Mouse (Mus musculus): ENCODE results near the gene Tmem30b. TPM values are rescaled to one million over a fixed set of nuclear protein-coding genes. Genes with fewer than 3 reads are reported as not detected.

Gene Tmem30b
- total RNA-seq, 1 experiment: 3.4 TPM

DNA sequence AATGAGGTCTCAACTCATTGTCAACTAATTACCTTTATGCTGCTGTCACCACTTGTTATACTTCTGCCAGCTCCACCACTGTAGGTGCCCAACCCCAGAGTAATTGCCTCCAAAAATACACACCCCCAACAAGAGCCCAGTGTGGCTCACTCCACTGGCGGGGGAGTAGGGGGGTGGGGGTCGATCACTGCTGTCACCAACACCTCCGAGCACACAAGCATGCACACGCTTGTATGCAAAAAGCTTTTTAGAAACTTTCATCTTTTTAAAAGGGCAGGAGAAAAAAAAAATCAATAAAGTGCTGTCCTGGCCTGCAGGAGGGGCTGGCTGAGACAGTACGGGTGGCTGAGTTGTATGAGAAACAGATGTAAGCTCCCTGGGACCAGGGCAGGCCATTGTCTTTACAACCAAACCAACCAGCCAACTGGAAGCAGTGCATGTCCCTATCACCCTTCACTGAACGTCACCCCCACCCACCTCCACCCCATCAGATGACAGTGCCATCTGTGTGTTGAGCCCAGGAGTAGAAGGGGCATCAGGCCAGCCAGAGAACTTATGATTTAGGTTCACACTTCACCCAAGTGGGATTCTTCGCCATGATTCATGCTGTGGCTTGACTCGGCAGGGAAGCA lies 20.8 kb downstream of the Tmem30b start:
- Histone ChIP-seq H3K4me3 (ENCODE audit: insufficient read depth in 1 of 2, low read depth in 1 of 2, low read length in 2 of 2, poor library complexity in 1 of 2, severe bottlenecking in 1 of 2) (no peak overlapping the region), H3K4me1 (ENCODE audit: control insufficient read depth in 2 of 2, insufficient read depth in 2 of 2, low read length in 2 of 2, poor library complexity in 1 of 2) (no peaks in the 10 kb centered on the region)

DNA sequence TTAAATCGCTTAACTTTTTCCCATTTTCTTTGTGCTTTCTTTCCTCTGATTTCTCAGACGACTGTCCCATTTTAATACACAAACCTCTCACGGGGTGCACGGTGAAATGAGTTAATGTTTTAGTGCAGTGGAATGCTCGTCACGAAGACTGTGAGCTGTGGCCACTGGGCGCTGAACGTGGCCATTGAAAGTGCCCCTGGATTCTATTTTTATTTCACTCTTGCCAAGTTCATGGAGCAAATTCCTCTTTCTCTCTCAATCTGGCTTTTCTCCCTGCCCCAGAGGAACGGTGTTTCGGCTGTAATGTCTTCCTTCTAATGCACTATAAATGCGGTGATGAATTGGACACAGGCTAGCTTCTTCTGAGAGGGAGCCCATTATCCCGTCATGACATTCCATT lies 23.1 kb downstream of the Tmem30b start:
- no peak for TF ChIP-seq ZNF384 (IDR thresholded peaks at IDR 0.05; ENCODE audit: low read depth, low read length)
- TF ChIP-seq CHD2 (IDR thresholded peaks at IDR 0.05; ENCODE audit: low read depth, low read length): no peak
- TF ChIP-seq ZC3H11A (IDR thresholded peaks at IDR 0.05; ENCODE audit: borderline replicate concordance, low read depth, low read length): no peak
- TF ChIP-seq HCFC1 (IDR thresholded peaks at IDR 0.05; ENCODE audit: borderline replicate concordance, insufficient read depth, low read length): no peak
- no peak for TF ChIP-seq MAFK (IDR thresholded peaks at IDR 0.05; ENCODE audit: insufficient read depth, low read depth, low read length)
- Histone ChIP-seq H3K9ac (ENCODE audit: insufficient read depth, low read depth, low read length, poor library complexity, severe bottlenecking) (no peak overlapping the region), H3K9me3 (ENCODE audit: control insufficient read depth, insufficient read depth, low read depth, low read length) (no peaks in the 10 kb centered on the region), H3K4me1 (ENCODE audit: control insufficient read depth in 2 of 2, insufficient read depth in 2 of 2, low read length in 2 of 2, poor library complexity in 1 of 2) (no peaks in the 10 kb centered on the region), H3K27ac (ENCODE audit: insufficient read depth, low read depth, low read length, poor library complexity, severe bottlenecking) (no peak overlapping the region), H3K4me3 (ENCODE audit: insufficient read depth in 1 of 2, low read depth in 1 of 2, low read length in 2 of 2, poor library complexity in 1 of 2, severe bottlenecking in 1 of 2) (no peak overlapping the region), H3K36me3 (ENCODE audit: control insufficient read depth, insufficient read depth, low read length, poor library complexity, severe bottlenecking) (no peaks in the 10 kb centered on the region)
- in situ Hi-C loops (cut with MboI; ENCODE audit: low sequenced_read_pairs in 2 of 2, unreplicated experiment in 2 of 2): no loop called here
- DNase-seq (ENCODE audit: low read depth, low spot score): no peak

More for the DNA sequence above, 20.8 kb downstream of the Tmem30b start:
- H3K27ac ChIP-seq (ENCODE audit: insufficient read depth, low read depth, low read length, poor library complexity, severe bottlenecking): no peak overlapping the region
- no peaks in the 10 kb centered on the region for H3K36me3 ChIP-seq (ENCODE audit: control insufficient read depth, insufficient read depth, low read length, poor library complexity, severe bottlenecking)
- no peak overlapping the region for H3K9ac ChIP-seq (ENCODE audit: insufficient read depth, low read depth, low read length, poor library complexity, severe bottlenecking)
- TF ChIP-seq ZC3H11A (IDR thresholded peaks at IDR 0.05; ENCODE audit: borderline replicate concordance, low read depth, low read length) (no peak), MAFK (IDR thresholded peaks at IDR 0.05; ENCODE audit: insufficient read depth, low read depth, low read length) (no peak), CHD2 (IDR thresholded peaks at IDR 0.05; ENCODE audit: low read depth, low read length) (no peak), ZNF384 (IDR thresholded peaks at IDR 0.05; ENCODE audit: low read depth, low read length) (no peak), HCFC1 (IDR thresholded peaks at IDR 0.05; ENCODE audit: borderline replicate concordance, insufficient read depth, low read length) (no peak)
- no peak for DNase-seq (ENCODE audit: low read depth, low spot score)
- in situ Hi-C loops (cut with MboI; ENCODE audit: low sequenced_read_pairs in 2 of 2, unreplicated experiment in 2 of 2): loop anchor here (25.0 kb wide), 1 partner anchor 488 kb away; no protein-coding TSS in a partner anchor
- H3K9me3 ChIP-seq (ENCODE audit: control insufficient read depth, insufficient read depth, low read depth, low read length): no peaks in the 10 kb centered on the region

DNA sequence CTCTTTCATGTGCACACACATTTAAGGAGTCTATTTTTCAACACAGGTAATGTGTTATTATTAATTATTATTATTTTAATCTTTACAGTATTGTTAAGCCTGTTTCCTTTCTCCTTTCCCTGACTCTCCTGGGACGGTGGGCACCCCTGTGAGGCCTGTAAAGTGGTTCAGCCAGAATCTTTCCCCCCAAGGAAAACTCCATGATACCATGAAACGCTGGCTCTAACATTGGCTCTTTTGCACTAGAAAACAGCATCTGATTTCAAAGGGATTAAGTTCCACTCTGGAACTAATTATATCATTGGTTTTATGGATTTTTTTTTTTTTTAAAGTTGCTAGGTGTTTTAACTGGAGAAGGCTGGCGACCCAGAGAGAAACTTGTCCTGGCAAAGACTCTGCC lies 24.2 kb downstream of the Tmem30b start:
- Histone ChIP-seq H3K9ac (ENCODE audit: insufficient read depth, low read depth, low read length, poor library complexity, severe bottlenecking) (no peak overlapping the region), H3K36me3 (ENCODE audit: control insufficient read depth, insufficient read depth, low read length, poor library complexity, severe bottlenecking) (no peaks in the 10 kb centered on the region), H3K4me1 (ENCODE audit: control insufficient read depth in 2 of 2, insufficient read depth in 2 of 2, low read length in 2 of 2, poor library complexity in 1 of 2) (peaks cover 0 to 1% of the 10 kb centered on the region in 2 experiments; a peak in 1 of 4 replicates), H3K4me3 (ENCODE audit: insufficient read depth in 1 of 2, low read depth in 1 of 2, low read length in 2 of 2, poor library complexity in 1 of 2, severe bottlenecking in 1 of 2) (no peak overlapping the region), H3K27ac (ENCODE audit: insufficient read depth, low read depth, low read length, poor library complexity, severe bottlenecking) (no peak overlapping the region), H3K9me3 (ENCODE audit: control insufficient read depth, insufficient read depth, low read depth, low read length) (no peaks in the 10 kb centered on the region)
- in situ Hi-C loops (cut with MboI; ENCODE audit: low sequenced_read_pairs in 2 of 2, unreplicated experiment in 2 of 2): no loop called here
- TF ChIP-seq ZC3H11A (IDR thresholded peaks at IDR 0.05; ENCODE audit: borderline replicate concordance, low read depth, low read length) (no peak), MAFK (IDR thresholded peaks at IDR 0.05; ENCODE audit: insufficient read depth, low read depth, low read length) (no peak), CHD2 (IDR thresholded peaks at IDR 0.05; ENCODE audit: low read depth, low read length) (no peak), ZNF384 (IDR thresholded peaks at IDR 0.05; ENCODE audit: low read depth, low read length) (no peak), HCFC1 (IDR thresholded peaks at IDR 0.05; ENCODE audit: borderline replicate concordance, insufficient read depth, low read length) (no peak)
- DNase-seq (ENCODE audit: low read depth, low spot score): no peak

DNA sequence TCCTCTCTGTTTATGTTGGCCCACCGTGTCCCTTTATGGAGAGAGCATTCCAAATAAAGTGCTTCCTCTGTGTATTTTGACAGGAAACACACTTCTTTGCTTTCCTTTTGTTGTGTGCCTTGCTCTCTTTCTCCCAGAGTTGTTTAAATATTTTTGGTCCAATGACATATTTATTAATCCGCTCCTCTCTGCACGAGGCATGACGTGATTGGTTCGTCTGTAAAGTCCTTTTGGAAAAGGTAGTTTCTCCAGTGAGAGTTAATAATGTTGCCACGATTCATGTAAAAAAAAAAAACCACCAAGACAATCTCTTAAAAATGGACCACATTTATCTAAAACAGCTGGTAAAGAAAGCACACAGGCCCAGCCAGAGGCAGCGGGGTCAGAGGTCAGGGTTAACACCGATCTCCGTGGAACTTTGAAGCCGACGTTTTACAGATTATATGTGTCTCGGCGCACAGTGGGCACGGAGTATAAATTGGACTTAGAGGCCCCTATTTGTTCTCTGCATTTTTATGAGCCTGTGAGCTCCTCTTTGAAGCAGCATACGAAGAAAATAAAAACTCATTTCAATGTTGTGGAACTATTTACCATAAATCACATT lies 24.9 kb downstream of the Tmem30b start:
- in situ Hi-C loops (cut with MboI; ENCODE audit: low sequenced_read_pairs in 2 of 2, unreplicated experiment in 2 of 2): no loop called here
- Histone ChIP-seq H3K4me1 (ENCODE audit: control insufficient read depth in 2 of 2, insufficient read depth in 2 of 2, low read length in 2 of 2, poor library complexity in 1 of 2) (peaks cover 0 to 3% of the 10 kb centered on the region in 2 experiments; a peak in 1 of 4 replicates), H3K36me3 (ENCODE audit: control insufficient read depth, insufficient read depth, low read length, poor library complexity, severe bottlenecking) (no peaks in the 10 kb centered on the region), H3K9me3 (ENCODE audit: control insufficient read depth, insufficient read depth, low read depth, low read length) (no peaks in the 10 kb centered on the region), H3K27ac (ENCODE audit: insufficient read depth, low read depth, low read length, poor library complexity, severe bottlenecking) (no peak overlapping the region), H3K4me3 (ENCODE audit: insufficient read depth in 1 of 2, low read depth in 1 of 2, low read length in 2 of 2, poor library complexity in 1 of 2, severe bottlenecking in 1 of 2) (no peak overlapping the region), H3K9ac (ENCODE audit: insufficient read depth, low read depth, low read length, poor library complexity, severe bottlenecking) (no peak overlapping the region)
- no peak for DNase-seq (ENCODE audit: low read depth, low spot score)
- TF ChIP-seq CHD2 (IDR thresholded peaks at IDR 0.05; ENCODE audit: low read depth, low read length): no peak
- no peak for TF ChIP-seq HCFC1 (IDR thresholded peaks at IDR 0.05; ENCODE audit: borderline replicate concordance, insufficient read depth, low read length)
- no peak for TF ChIP-seq ZNF384 (IDR thresholded peaks at IDR 0.05; ENCODE audit: low read depth, low read length)
- no peak for TF ChIP-seq MAFK (IDR thresholded peaks at IDR 0.05; ENCODE audit: insufficient read depth, low read depth, low read length)
- TF ChIP-seq ZC3H11A (IDR thresholded peaks at IDR 0.05; ENCODE audit: borderline replicate concordance, low read depth, low read length): no peak
